Mouse (Mus musculus): ENCODE data around the gene Pam16. TPM values are rescaled to one million over a fixed set of nuclear protein-coding genes. Genes with fewer than 3 reads are reported as not detected.

Pam16 gene
- polyA plus RNA-seq, 1 experiment = 9.5 TPM

- Histone ChIP-seq H3K4me1 (ENCODE audit: control insufficient read depth, insufficient read depth, insufficient read length) (no peaks in the 10 kb centered on the region), H3K27me3 (ENCODE audit: control insufficient read depth, insufficient read depth, low read length) (no peaks in the 10 kb centered on the region), H3K36me3 (ENCODE audit: control insufficient read depth, insufficient read depth, low read length) (no peaks in the 10 kb centered on the region), H3K4me3 (ENCODE audit: extremely low read depth, insufficient read depth, insufficient read length) (no peak overlapping the region), H3K27ac (ENCODE audit: insufficient read depth, low read length) (no peak overlapping the region)
- TF ChIP-seq CTCF (IDR thresholded peaks at IDR 0.05; ENCODE audit: extremely low read depth, insufficient read depth, insufficient read length, insufficient replicate concordance) (no peak), POLR2A (IDR thresholded peaks at IDR 0.05; ENCODE audit: low read depth, low read length) (no peak)
- 83% methylated on average over 9 of the region's 9 CpGs for WGBS
- DNase-seq (ENCODE audit: low read depth in 1 of 2, low spot score in 2 of 2) = no peak
Measured at GRCm38 (mm10) chr16:4600701-4601310, 24.0 kb downstream of the Pam16 start.

- no peaks in the 10 kb centered on the region; the same call in 1 of the 2 replicates for H3K4me1 ChIP-seq (ENCODE audit: control insufficient read depth, insufficient read depth, insufficient read length)
- no peak overlapping the region for H3K27ac ChIP-seq (ENCODE audit: insufficient read depth, low read length)
- no peaks in the 10 kb centered on the region for H3K36me3 ChIP-seq (ENCODE audit: control insufficient read depth, insufficient read depth, low read length)
- 72% methylated on average over 3 of the region's 3 CpGs for WGBS
- TF ChIP-seq POLR2A (IDR thresholded peaks at IDR 0.05; ENCODE audit: low read depth, low read length) (no peak), CTCF (IDR thresholded peaks at IDR 0.05; ENCODE audit: extremely low read depth, insufficient read depth, insufficient read length, insufficient replicate concordance) (no peak)
- DNase-seq (ENCODE audit: low read depth in 1 of 2, low spot score in 2 of 2) = no peak
- peaks cover 5% of the 10 kb centered on the region for H3K27me3 ChIP-seq (ENCODE audit: control insufficient read depth, insufficient read depth, low read length)
- H3K4me3 ChIP-seq (ENCODE audit: extremely low read depth, insufficient read depth, insufficient read length) = no peak overlapping the region
Measured at GRCm38 (mm10) chr16:4599616-4600015, 25.2 kb downstream of the Pam16 start.

GRCm38 (mm10) chr16:4598891-4599543 lies 25.8 kb downstream of the Pam16 start:
- H3K27me3 ChIP-seq (ENCODE audit: control insufficient read depth, insufficient read depth, low read length) = peaks cover 11% of the 10 kb centered on the region
- H3K4me3 ChIP-seq (ENCODE audit: extremely low read depth, insufficient read depth, insufficient read length) = no peak overlapping the region
- H3K27ac ChIP-seq (ENCODE audit: insufficient read depth, low read length) = no peak overlapping the region
- no peak for DNase-seq (ENCODE audit: low read depth in 1 of 2, low spot score in 2 of 2)
- no peaks in the 10 kb centered on the region; the same call in 1 of the 2 replicates for H3K4me1 ChIP-seq (ENCODE audit: control insufficient read depth, insufficient read depth, insufficient read length)
- 64% methylated on average over 6 of the region's 6 CpGs for WGBS
- TF ChIP-seq POLR2A (IDR thresholded peaks at IDR 0.05; ENCODE audit: low read depth, low read length) (no peak), CTCF (IDR thresholded peaks at IDR 0.05; ENCODE audit: extremely low read depth, insufficient read depth, insufficient read length, insufficient replicate concordance) (no peak)
- no peaks in the 10 kb centered on the region for H3K36me3 ChIP-seq (ENCODE audit: control insufficient read depth, insufficient read depth, low read length)

- H3K36me3 ChIP-seq (ENCODE audit: control insufficient read depth, insufficient read depth, low read length) = no peaks in the 10 kb centered on the region
- H3K4me1 ChIP-seq (ENCODE audit: control insufficient read depth, insufficient read depth, insufficient read length) = no peaks in the 10 kb centered on the region; the same call in 1 of the 2 replicates
- H3K27me3 ChIP-seq (ENCODE audit: control insufficient read depth, insufficient read depth, low read length) = peaks cover 12% of the 10 kb centered on the region
- TF ChIP-seq CTCF (IDR thresholded peaks at IDR 0.05; ENCODE audit: extremely low read depth, insufficient read depth, insufficient read length, insufficient replicate concordance) = no peak
- 87% methylated on average over 5 of the region's 5 CpGs for WGBS
- no peak overlapping the region for H3K27ac ChIP-seq (ENCODE audit: insufficient read depth, low read length)
- H3K4me3 ChIP-seq (ENCODE audit: extremely low read depth, insufficient read depth, insufficient read length) = no peak overlapping the region
- no peak for DNase-seq (ENCODE audit: low read depth in 1 of 2, low spot score in 2 of 2)
Measured at GRCm38 (mm10) chr16:4598041-4598440, 26.7 kb downstream of the Pam16 start.

- no peak for TF ChIP-seq CTCF (IDR thresholded peaks at IDR 0.05; ENCODE audit: extremely low read depth, insufficient read depth, insufficient read length, insufficient replicate concordance)
- no peak for TF ChIP-seq POLR2A (IDR thresholded peaks at IDR 0.05; ENCODE audit: low read depth, low read length)
- no peak for DNase-seq (ENCODE audit: low read depth in 1 of 2, low spot score in 2 of 2)
- Histone ChIP-seq H3K4me3 (ENCODE audit: extremely low read depth, insufficient read depth, insufficient read length) (no peak overlapping the region), H3K4me1 (ENCODE audit: control insufficient read depth, insufficient read depth, insufficient read length) (no peaks in the 10 kb centered on the region; the same call in 1 of the 2 replicates), H3K36me3 (ENCODE audit: control insufficient read depth, insufficient read depth, low read length) (no peaks in the 10 kb centered on the region), H3K27me3 (ENCODE audit: control insufficient read depth, insufficient read depth, low read length) (peaks cover 12% of the 10 kb centered on the region), H3K27ac (ENCODE audit: insufficient read depth, low read length) (no peak overlapping the region)
- WGBS = 78% methylated on average over 7 of the region's 7 CpGs
Measured at GRCm38 (mm10) chr16:4597296-4597695, 27.5 kb downstream of the Pam16 start.

- no peaks in the 10 kb centered on the region; the same call in 1 of the 2 replicates for H3K4me1 ChIP-seq (ENCODE audit: control insufficient read depth, insufficient read depth, insufficient read length)
- peaks cover 12% of the 10 kb centered on the region for H3K27me3 ChIP-seq (ENCODE audit: control insufficient read depth, insufficient read depth, low read length)
- WGBS = 82% methylated on average over 2 of the region's 2 CpGs
- no peak overlapping the region for H3K27ac ChIP-seq (ENCODE audit: insufficient read depth, low read length)
- no peak overlapping the region for H3K4me3 ChIP-seq (ENCODE audit: extremely low read depth, insufficient read depth, insufficient read length)
- H3K36me3 ChIP-seq (ENCODE audit: control insufficient read depth, insufficient read depth, low read length) = no peaks in the 10 kb centered on the region
- no peak for TF ChIP-seq POLR2A (IDR thresholded peaks at IDR 0.05; ENCODE audit: low read depth, low read length)
- no peak for TF ChIP-seq CTCF (IDR thresholded peaks at IDR 0.05; ENCODE audit: extremely low read depth, insufficient read depth, insufficient read length, insufficient replicate concordance)
- no peak for DNase-seq (ENCODE audit: low read depth in 1 of 2, low spot score in 2 of 2)
Measured at GRCm38 (mm10) chr16:4596836-4597235, 28.0 kb downstream of the Pam16 start.

Measured in spleen, adult 2 months (tissue).